Mouse (Mus musculus) heart, postnatal 0 days (tissue): ENCODE measurements around the gene Irf2bpl. TPM values are rescaled to one million over a fixed set of nuclear protein-coding genes. Genes with fewer than 3 reads are reported as not detected.

Experiments
- ATAC-seq: fragments of 200-750 bp; cut with Nextera tagmentation; 2 replicates; pipeline ENCODE4 v1.8.0; 2017; ENCODE audit warnings: low read depth, moderate number of reproducible peaks, moderate library complexity; ENCODE audit not compliant: insufficient read depth
- DNase-seq: peaks from one replicate; pipeline ENCODE4 v3.0.0-alpha.2; 2016; ENCODE audit warnings: low spot score
- H3K27ac ChIP-seq: fragments of 300-500 bp; sonication (generic); 2 replicates; pipeline ENCODE4 v1.5.1; 2014; ENCODE audit warnings: low read depth, mild to moderate bottlenecking
- H3K27me3 ChIP-seq: fragments of 300-500 bp; sonication (generic); 2 replicates; pipeline ENCODE4 v1.6.1; 2014; ENCODE audit warnings: low read length, mixed read lengths; ENCODE audit not compliant: control insufficient read depth, insufficient read depth
- H3K36me3 ChIP-seq: fragments of 300-500 bp; sonication (generic); replicated peaks from 2 replicates; pipeline ENCODE4 v1.6.1; 2014; ENCODE audit warnings: low read length, mixed read lengths; ENCODE audit not compliant: control insufficient read depth, insufficient read depth
- H3K4me1 ChIP-seq: fragments of 300-500 bp; sonication (generic); 2 replicates; pipeline ENCODE4 v1.6.1; 2014; ENCODE audit warnings: antibody characterized with exemption; ENCODE audit not compliant: control insufficient read depth, insufficient read depth
- H3K4me2 ChIP-seq: fragments of 300-500 bp; sonication (generic); 2 replicates; pipeline ENCODE4 v1.6.1; 2014; ENCODE audit warnings: low read depth, mild to moderate bottlenecking, low read length, moderate library complexity
- H3K4me3 ChIP-seq: fragments of 300-500 bp; sonication (generic); 2 replicates; pipeline ENCODE4 v1.5.1; 2014; ENCODE audit warnings: low read depth, low read length
- H3K9ac ChIP-seq: fragments of 300-500 bp; sonication (generic); replicated peaks from 2 replicates; pipeline ENCODE4 v1.6.1; 2014; ENCODE audit warnings: low read depth, low read length, mixed read lengths
- H3K9me3 ChIP-seq: fragments of 300-500 bp; sonication (generic); replicated peaks from 2 replicates; pipeline ENCODE4 v1.6.1; 2016; ENCODE audit warnings: low read length; ENCODE audit not compliant: control insufficient read depth
- CTCF ChIP-seq: IDR thresholded peaks from 2 replicates; pipeline ENCODE4 v1.5.1; 2016; ENCODE audit warnings: antibody characterized with exemption, control low read depth, low read depth
- EP300 ChIP-seq: IDR thresholded peaks from 2 replicates; pipeline ENCODE4 v1.6.1; 2016; ENCODE audit warnings: antibody characterized with exemption, low read depth
- WGBS: fragments of 180-500 bp; shearing (Covaris S2); extraction: QIAGEN DNeasy Blood & Tissue Kit; methylation state at CpG from one replicate; pipeline ENCODE4 v1.1.7; 2014; 5-methylcytosine and 5-hydroxymethylcytosine counted together
- polyA plus RNA-seq: library from polyadenylated mRNA; unstranded; fragments of >200 nt; fragmentation: Nextera tagmentation; extraction: Ambion mirVana; gene quantifications from 2 replicates; pipeline ENCODE4 v1.2.1, GENCODE M21; 2015
- total RNA-seq: library from RNA; depleted of rRNA; stranded (reverse); fragments of >200 nt; gene quantifications from 2 replicates; pipeline ENCODE4 v1.2.3, GENCODE M21; 2014; ENCODE audit warnings: low replicate concordance

Gene Irf2bpl
- total and polyA plus RNA-seq, 2 experiments from 2014 or later, result 30.0 to 74.0 TPM

DNA sequence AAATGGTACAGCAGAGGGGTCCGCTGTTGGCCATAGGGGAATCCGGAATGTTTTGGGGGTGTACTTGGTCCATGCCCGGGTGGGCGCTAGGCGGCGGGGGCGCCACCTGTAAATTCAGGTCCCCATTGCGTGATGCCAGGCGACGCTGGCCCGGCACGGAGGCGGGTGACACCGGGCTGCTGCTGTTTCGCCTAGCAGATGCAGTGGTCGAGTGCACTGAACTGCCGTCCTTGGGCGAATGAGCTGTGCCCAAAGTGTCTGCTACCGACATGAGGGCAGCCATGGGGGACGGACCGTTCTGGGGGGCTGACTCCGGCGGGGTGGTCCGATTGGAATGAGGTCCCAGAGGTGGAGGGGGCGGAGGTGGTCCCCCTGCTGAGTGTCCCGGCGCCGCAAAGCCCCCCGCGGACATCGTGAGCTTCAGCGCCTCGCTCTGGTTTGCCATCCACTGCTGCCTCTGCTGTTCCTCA lies 2.8 kb downstream of the Irf2bpl start:
- H3K27ac ChIP-seq, result peak overlapping the region; percentile 100
- whole genome bisulfite sequencing, result 12% methylated on average over 32 of the region's 33 CpGs
- ATAC-seq (no peak), DNase-seq (no peak)
- peak overlapping the region; percentile 94 for H3K4me2 ChIP-seq
- no peaks in the 10 kb centered on the region for H3K9me3 ChIP-seq
- 0 out of 2 replicates have a peak, but pooled peaks cover 4% of the 10 kb centered on the region for H3K36me3 ChIP-seq
- H3K4me3 ChIP-seq, result peak overlapping the region; percentile 87
- peaks cover 39% of the 10 kb centered on the region for H3K4me1 ChIP-seq
- TF ChIP-seq EP300, result no peak
- no peak for TF ChIP-seq CTCF
- H3K9ac ChIP-seq, result peak overlapping the region; percentile 98
- 0 out of 2 replicates have a peak, but pooled peaks cover 3% of the 10 kb centered on the region for H3K27me3 ChIP-seq

DNA sequence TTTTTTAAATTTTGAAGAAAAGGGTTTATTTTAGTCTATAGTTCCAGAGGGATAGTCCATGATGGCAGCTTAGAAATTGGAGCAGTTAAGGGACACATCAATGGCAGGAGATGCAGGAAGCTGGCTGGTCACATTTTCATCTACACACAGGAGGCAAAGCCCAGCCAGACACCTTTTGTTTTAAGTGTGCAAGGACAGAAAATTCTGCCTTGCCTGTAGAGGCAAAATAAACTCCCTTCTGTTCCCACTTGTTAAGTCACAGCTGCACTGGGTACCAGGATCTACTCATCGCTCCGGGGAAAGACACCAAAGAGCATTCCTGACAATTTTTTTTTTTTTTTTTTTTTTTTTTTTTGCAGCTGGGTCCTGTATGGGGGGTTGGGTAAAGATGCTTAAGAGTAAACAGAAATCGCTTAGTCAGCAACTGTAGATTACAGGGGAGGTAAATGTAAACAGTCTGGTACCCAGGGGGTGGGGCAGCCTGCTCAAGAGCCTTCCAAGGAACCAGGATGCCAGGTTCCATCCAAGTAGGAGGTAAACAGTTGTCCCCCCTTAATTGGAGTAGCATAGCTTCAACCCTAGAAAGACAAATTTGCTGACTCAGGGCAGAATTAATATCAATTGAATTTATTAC lies 4.4 kb downstream of the Irf2bpl start:
- Histone ChIP-seq H3K4me2 (0 out of 2 replicates have a peak overlapping the region, but pooled peaks have one; percentile 26), H3K36me3 (0 out of 2 replicates have a peak, but pooled peaks cover 4% of the 10 kb centered on the region), H3K9ac (no peak overlapping the region), H3K27ac (no peak overlapping the region), H3K4me1 (peaks cover 34% of the 10 kb centered on the region), H3K4me3 (no peak overlapping the region), H3K27me3 (0 out of 2 replicates have a peak, but pooled peaks cover 3% of the 10 kb centered on the region), H3K9me3 (no peaks in the 10 kb centered on the region)
- TF ChIP-seq CTCF, result no peak
- no peak for TF ChIP-seq EP300
- DNase-seq, result no peak
- whole genome bisulfite sequencing, result 50% methylated on average over 3 of the region's 3 CpGs
- ATAC-seq, result no peak

DNA sequence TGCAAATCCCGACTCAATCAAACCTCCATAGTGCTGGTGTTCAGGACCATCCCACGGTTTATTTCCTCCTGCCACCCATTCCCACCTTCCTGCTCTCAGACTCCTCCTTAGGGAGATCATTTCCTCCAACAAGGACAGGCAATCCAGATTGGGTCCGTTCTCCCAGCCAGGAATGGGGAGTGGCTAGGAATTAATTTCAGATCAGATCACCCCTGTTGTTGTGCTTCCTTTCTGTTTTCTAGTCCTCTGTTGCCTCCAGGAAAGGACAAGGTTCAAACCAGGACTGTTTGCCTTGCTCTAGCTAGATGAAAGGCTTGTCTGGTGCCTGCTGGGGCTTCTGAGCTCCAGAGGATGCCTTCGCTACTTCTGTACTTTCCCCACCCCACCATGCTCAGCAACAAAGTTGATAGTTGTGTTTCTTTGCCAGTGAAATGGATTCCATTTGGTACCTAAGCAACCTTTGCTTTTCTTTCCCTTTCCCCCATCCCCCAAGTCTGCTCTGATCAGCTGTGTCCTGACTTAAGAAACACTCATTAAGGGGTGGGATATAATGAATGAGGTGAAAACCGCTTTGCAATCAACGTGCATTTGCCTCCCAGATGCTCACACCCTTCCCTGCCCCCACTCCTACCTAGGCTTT lies 5.0 kb downstream of the Irf2bpl start:
- ATAC-seq, result no peak
- Histone ChIP-seq H3K36me3 (0 out of 2 replicates have a peak, but pooled peaks cover 4% of the 10 kb centered on the region), H3K9me3 (no peaks in the 10 kb centered on the region), H3K4me1 (peaks cover 32% of the 10 kb centered on the region), H3K4me3 (no peak overlapping the region), H3K27ac (peak overlapping the region; percentile 81), H3K9ac (no peak overlapping the region), H3K27me3 (0 out of 2 replicates have a peak, but pooled peaks cover 3% of the 10 kb centered on the region), H3K4me2 (peak overlapping the region; percentile 32)
- TF ChIP-seq CTCF (no peak), EP300 (no peak)
- DNase-seq, result no peak
- WGBS, result 46% methylated on average over 6 of the region's 6 CpGs

DNA sequence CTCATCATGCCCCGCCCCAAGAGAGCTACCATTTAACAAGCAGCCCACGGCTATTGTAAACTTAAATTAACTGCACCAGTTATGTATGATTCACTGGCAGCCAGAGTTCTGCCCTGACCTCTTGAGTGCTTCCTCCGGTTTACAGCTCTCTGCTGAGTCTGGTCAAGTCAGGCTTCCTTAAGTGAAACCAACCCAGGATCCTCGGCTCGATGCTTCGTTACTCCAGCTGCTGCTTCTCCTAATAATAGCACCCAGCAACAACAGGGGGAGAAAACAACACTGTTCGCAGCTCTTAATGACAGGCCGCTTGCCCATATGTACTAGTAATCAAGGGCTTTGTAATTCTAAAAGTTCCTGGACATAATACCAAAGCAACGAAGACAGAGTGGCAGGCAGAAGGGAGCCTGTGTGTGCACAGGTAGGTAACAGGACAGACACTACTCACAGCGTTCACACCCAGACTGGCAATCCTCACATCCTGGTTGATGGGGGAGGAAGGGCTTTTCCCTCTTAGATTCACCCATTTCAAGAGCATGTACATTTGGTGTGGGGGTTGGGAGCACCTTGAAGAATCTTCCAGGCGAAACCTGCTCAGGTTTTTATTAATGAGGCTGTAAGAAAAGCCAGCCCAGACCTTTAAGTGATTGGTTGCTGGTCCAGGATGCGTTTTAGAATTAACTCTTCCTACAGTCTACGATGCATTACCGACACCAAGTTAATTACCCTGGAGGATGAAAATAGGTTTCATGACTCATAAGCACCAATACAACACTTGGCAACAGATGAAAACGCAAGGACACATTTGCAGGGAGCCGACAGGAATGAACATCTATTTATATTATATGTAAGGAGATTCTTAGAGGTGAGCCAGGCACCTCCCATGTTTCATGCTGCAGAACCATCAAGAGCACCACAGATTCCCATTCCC lies 5.9 kb downstream of the Irf2bpl start:
- Histone ChIP-seq H3K4me2 (peak overlapping the region; percentile 32), H3K9ac (peak overlapping the region; percentile 44; the same call in 1 of the 2 replicates), H3K27me3 (0 out of 2 replicates have a peak, but pooled peaks cover 2% of the 10 kb centered on the region), H3K4me3 (peak overlapping the region; percentile 12), H3K4me1 (peaks cover 32% of the 10 kb centered on the region), H3K27ac (peak overlapping the region; percentile 81), H3K9me3 (no peaks in the 10 kb centered on the region), H3K36me3 (0 out of 2 replicates have a peak, but pooled peaks cover 4% of the 10 kb centered on the region)
- TF ChIP-seq EP300, result no peak
- no peak for TF ChIP-seq CTCF
- DNase-seq (no peak), ATAC-seq (peak; percentile 8; the same call in 1 of the 2 replicates)
- WGBS, result 26% methylated on average over 16 of the region's 16 CpGs

DNA sequence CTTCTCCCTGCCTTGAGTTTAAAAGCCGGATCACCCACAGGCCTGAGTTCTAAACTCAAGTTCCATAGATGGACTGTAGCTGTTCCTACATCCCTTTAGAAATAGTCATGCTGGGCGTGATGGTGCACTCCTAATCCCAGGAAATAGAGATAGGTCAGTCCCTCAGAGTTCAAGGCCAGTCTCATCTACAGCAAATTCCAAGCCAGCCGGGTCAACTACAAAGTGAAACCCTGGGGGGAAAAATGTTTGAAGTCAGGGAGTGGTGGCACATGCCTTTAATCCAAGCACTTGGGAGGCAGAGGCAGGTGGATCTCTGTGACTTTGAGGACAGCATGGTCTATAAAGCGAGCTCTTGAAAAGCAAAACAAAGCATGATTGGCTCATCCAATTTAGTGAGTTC lies 7.6 kb downstream of the Irf2bpl start:
- Histone ChIP-seq H3K4me1 (peaks cover 40% of the 10 kb centered on the region), H3K4me2 (no peak overlapping the region), H3K27ac (no peak overlapping the region), H3K36me3 (0 out of 2 replicates have a peak, but pooled peaks cover 4% of the 10 kb centered on the region), H3K9ac (no peak overlapping the region), H3K4me3 (no peak overlapping the region), H3K27me3 (no peaks in the 10 kb centered on the region), H3K9me3 (no peaks in the 10 kb centered on the region)
- no peak for DNase-seq
- no peak for ATAC-seq
- TF ChIP-seq CTCF, result no peak
- WGBS, result 91% methylated on average over 4 of the region's 4 CpGs
